Mouse (Mus musculus): ENCODE results near the gene Serinc5.
A peak's percentile ranks its signal among the peaks of the same experiment; 100 is the strongest.

Serinc5 gene

GRCm38 (mm10) chr13:92703241-92704027 lies 92.5 kb downstream of the Serinc5 start:
- DNase-seq (ENCODE audit: low read depth, low spot score), result peak; percentile 40

DNA sequence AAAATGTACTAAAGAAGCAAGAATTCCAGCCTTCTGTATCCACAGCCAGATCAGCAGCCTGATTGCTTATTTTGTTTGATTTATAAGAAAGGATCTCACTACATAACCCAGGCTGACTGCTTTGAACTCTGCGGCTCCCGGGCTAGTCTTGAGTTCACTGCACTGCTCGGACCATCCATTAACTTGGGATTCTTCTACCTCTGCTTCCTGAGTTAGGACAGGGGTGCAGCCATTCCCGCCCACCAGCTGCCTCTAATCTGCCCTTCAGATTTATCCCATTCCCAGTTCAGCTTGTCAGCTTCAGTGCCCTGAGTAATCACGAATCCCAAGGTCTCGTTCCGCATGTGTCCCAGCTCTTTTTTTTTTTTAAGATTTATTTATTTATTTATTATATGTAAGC lies 93.3 kb downstream of the Serinc5 start:
- DNase-seq (ENCODE audit: low read depth, low spot score), result no peak

GRCm38 (mm10) chr13:92705016-92705535 lies 94.2 kb downstream of the Serinc5 start:
- DNase-seq (ENCODE audit: low read depth, low spot score), result no peak

DNA sequence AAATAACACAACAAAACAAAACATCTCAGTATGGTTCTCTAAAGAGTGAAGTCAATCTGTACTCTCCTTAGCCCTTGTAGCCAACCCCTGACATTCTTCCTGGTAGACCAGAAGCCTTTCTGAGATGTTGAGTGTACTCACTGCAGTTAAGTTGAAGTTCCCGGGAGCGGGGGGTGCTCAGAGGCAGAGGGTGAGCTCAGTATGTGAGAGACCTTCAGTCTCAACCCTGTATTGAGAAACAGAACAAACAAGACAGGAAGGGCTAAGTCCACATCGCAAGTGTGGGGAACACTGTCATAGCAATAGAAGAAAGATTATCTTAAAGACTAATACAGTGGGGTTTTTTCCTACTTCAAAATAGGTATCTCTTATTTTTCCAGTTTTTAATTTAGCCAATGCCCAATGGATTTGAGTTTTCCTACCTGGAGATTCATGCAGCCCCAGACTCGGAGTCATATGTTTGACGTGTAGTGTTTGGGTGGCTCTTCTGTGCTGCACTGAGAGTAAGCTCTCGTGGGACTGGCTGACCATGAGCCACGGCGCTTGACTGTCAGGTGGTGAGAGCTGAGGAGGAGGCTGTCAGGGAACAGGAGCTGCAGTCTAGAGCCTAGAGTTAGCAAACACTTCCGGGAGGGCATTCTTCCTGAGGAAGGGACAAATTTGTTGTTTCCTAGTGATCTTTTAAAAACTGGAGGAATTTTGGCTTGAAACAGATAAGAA lies 95.6 kb downstream of the Serinc5 start:
- no peak for DNase-seq (ENCODE audit: low read depth, low spot score)

- no peak for DNase-seq (ENCODE audit: low read depth, low spot score)
These were observed 97.0 kb downstream of the Serinc5 start for GRCm38 (mm10) chr13:92707941-92708340.

GRCm38 (mm10) chr13:92708466-92708865 lies 97.6 kb downstream of the Serinc5 start:
- no peak for DNase-seq (ENCODE audit: low read depth, low spot score)

DNA sequence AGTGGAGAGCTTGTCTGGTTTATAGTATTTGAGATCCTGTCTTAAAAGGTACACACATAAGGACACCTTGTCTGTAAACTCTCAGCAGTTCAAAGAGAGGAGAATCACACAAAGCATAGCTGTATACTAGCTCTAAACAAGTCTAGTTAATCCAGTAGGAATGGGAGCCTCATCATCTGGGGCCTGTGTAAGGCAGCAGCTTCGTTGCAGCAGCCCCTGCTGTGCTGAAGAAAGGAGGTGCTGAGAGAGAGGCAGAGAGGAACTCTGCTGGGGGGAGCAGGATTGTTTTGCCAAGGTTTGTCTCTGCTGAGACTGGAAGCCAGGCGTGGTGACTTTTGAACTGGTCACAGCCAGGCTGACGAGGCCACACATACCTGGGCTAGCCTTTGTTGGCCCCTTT lies 98.6 kb downstream of the Serinc5 start:
- DNase-seq (ENCODE audit: low read depth, low spot score), result no peak

DNA sequence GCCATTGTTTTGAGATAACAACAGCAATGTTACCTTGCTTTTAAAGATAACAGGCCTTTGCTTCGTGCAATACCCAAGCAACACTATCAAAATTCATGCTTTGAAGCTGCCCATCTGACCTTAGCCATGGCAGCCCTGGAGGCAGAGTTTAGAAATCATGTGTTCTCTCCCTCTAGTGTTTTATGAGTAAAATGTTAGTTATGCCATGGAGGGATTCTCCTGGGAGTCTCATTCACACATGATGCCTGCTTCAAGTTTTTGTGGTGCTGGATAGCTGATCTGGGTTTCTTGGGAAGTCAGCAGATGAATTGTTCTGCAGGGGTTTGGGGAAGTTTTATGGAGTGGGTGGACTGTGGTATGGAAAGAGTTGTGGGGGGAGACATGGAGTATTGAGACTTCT lies 99.5 kb downstream of the Serinc5 start:
- DNase-seq (ENCODE audit: low read depth, low spot score), result no peak

DNA sequence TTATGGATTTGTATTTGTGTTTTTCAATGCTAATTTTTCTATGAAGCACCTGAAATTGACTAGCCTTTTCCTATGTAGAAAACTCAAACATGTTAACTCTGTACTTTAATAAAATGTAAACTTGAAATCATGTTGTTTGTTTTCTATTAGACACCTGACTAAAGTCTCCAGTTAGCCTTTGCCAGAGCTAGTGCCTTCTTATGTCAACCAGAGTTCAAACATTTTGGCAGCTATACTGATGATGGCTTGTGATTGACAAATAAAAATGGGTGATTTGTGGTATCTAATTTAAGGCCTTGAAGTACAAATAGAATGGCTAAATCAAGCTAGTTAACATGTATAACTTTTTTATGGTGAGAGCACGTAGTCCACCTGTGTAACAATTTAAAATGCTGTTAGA lies 100.9 kb downstream of the Serinc5 start:
- DNase-seq (ENCODE audit: low read depth, low spot score), result no peak

- DNase-seq (ENCODE audit: low read depth, low spot score), result no peak
These were observed 101.7 kb downstream of the Serinc5 start for GRCm38 (mm10) chr13:92712619-92713018.

GRCm38 (mm10) chr13:92717851-92718665 lies 107.2 kb downstream of the Serinc5 start:
- no peak for DNase-seq (ENCODE audit: low read depth, low spot score)

DNA sequence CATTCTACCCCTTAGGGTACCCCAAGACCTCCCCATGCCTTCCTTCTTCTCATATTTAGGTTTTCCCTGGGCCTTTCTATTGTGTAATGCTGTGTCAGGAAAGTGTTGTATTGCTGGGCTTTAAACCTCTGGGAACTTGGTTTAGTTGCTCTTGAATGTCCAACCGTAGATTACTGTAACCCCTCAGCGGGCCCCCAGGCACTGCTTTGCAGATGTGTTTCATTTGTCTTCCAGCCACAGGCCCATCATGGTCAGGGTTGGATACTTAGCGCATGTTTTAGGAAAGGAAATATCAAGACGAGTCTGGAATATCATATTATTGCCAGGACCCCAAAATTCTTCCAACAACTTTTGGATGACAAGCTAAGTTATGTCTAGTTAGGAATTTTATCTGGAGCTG lies 110.1 kb downstream of the Serinc5 start:
- no peak for DNase-seq (ENCODE audit: low read depth, low spot score)

DNA sequence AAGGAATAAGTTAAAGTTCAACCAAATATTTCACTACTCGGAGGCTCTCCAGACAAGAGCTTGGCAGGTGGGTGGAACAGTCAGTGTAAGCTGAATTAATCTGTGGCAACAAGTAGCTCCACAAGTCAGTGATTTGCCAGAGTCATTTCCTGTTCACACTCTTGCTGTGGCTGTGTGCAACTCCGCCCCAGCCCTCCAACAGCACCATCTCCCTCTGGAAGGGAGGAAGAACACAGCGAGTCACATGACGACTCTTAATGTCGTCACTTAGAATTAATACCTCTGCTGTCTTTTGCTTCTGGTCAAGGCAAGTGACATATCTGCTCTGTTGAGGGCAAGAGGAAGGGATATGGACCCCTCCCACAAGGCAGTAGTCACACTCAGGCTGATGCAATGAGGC lies 111.5 kb downstream of the Serinc5 start:
- no peak for DNase-seq (ENCODE audit: low read depth, low spot score)

DNA sequence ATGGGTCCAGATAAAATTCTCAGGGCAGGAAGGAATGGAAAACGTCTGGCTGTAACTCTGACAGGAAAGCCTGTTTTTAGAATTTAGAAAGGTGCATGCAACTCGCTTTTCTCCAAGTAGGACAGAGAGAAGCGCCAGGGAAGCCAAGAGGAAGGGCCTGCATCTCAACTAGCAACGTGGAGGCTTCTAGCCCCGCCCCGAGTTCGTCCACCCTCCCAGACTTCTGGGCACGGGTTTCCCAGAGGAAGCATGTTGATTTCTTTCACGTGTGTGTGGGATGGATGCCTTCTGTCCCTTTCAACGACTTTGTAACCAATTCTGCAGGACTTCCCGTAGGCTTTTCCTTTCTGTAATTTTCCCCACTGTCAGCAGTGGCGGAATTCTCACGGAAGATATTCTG lies 118.9 kb downstream of the Serinc5 start:
- DNase-seq (ENCODE audit: low read depth, low spot score), result no peak

DNA sequence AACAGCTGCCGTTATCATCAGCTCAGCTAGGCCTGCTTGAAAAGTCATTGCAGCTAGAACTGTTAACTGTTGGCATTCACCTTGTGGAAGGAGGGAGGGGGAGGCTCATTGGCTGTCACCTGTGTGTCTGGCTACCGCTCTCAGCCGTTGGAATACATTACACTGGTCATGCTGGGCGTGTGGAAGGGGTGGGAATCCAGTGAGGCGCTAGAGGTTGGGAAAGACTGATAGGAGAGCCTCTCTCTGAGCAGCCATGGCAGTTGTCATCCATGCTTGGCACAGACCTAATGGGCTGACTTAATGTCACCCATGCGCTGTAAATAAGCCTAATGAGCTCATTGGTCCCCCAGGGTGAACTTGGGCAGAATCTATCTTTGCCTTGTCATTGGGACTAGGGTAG lies 120.9 kb downstream of the Serinc5 start:
- DNase-seq (ENCODE audit: low read depth, low spot score), result no peak

DNA sequence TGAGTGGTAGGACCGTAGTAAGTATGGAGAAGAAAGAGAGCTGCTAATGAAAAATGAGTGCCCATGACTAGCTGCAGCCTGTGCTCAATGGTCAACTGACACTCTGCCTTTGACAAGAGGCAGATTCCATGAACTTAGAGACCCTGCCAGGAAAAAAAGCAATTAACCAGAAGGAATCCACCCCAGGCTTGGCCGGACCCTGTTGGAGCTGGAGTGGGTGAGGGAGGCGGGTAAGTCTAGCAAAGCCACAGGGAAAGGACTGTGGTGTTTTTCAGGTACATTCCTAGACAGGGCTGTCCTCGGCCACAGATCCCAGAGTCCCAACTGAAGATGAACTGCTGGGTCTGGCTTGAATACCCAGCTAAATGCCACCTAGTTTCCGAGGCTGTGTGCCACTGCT lies 121.9 kb downstream of the Serinc5 start:
- no peak for DNase-seq (ENCODE audit: low read depth, low spot score)

DNA sequence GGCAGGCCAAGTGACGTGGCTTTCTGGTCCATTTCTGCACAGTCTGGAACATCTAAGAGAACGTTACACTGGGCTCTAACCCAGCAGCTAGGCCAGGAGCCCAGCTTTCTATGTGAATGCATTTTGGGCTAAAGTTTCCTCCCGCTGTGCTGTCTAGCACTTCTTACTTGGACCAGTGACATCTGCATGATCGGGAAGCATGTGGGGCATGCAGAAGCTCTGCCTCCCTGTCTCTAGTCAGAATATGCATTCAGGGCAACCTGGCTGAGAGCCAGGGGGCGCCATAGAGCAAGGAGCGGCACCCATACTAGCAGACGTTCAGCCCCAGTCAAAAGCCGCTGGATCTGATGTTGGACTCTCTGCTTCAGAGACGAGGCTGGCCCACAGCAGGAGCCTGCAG lies 122.4 kb downstream of the Serinc5 start:
- peak; percentile 40 for DNase-seq (ENCODE audit: low read depth, low spot score)

DNA sequence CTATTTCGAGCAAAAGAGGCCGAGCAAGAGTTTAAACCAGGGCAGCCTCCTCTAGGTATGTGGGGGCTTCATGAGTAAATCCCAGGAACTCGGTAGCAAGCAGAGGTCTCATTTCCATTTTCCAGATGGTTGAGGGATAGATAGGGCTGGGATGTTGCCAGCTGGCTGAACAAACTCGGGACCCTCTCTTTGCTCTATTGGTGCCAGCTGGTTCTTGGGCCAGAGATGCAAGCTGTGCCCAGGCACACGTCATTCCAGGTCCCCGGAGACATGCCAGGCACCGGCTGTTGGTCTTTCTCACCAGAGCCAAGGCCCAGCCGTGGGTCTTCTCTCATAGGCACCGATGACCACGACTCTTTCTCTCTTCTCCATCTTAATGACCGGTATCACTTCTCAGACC lies 122.8 kb downstream of the Serinc5 start:
- peak; percentile 57 for DNase-seq (ENCODE audit: low read depth, low spot score)

- no peak for DNase-seq (ENCODE audit: low read depth, low spot score)
These were observed 124.8 kb downstream of the Serinc5 start for GRCm38 (mm10) chr13:92735693-92736092.

DNA sequence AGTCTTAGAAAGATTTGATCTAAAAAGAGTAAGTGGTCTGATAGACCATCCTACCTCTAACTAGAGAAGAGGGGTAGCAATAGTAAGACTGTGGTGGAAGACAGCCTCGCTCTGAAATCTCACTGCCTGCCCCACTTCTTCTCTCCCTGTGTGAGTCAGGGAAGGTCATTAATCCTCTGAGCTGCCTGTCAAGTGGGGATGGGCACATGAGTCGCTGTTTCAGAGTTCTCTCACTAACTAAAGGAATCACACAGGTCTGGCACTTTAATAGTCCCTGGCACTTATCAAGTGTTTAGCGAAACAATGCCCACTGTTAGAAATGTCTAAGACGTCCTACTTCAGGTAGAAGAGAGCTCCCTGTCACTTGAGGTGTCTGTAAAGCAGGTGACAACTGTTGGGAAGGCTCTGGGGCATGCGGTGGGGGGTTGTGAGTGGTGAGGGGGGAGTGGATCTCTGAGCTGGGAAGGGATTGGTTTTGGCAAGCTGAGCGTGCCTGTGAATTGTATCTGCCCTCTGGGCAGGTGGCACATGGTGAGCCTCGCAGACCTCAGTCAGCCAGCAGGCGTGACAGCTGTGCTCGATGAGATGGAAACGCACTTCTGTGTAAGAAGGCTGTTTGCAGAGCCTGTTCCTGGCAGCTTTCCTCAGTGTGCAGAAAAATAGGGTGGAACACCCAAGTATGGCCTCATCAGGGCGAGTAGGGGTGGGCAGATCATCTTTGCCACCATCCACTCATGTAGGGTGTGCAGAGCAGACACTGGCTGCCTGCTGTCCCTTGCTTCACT lies 125.8 kb downstream of the Serinc5 start:
- DNase-seq (ENCODE audit: low read depth, low spot score), result peak; percentile 42

- DNase-seq (ENCODE audit: low read depth, low spot score), result no peak
These were observed 127.9 kb downstream of the Serinc5 start for GRCm38 (mm10) chr13:92738821-92739220.
